Mouse (Mus musculus) stomach, postnatal 0 days (tissue): ENCODE results near the gene Cog6. TPM values are rescaled to one million over a fixed set of nuclear protein-coding genes. Genes with fewer than 3 reads are reported as not detected.

Source experiments
- ATAC-seq: fragments of 200-750 bp; cut with Nextera tagmentation; 2 replicates; pipeline ENCODE4 v1.8.0; 2017; ENCODE audit not compliant: low FRiP score, low TSS enrichment
- DNase-seq: peaks from one replicate; pipeline ENCODE4 v3.0.0-alpha.2; 2016; ENCODE audit warnings: low spot score
- H3K27ac ChIP-seq: fragments of 300-500 bp; sonication (generic); replicated peaks from 2 replicates; pipeline ENCODE4 v1.5.1; 2014; ENCODE audit warnings: mild to moderate bottlenecking, control low read depth
- H3K27me3 ChIP-seq: fragments of 300-500 bp; sonication (generic); 2 replicates; pipeline ENCODE4 v1.6.1; 2014; ENCODE audit warnings: low read length; ENCODE audit not compliant: control insufficient read depth, insufficient read depth
- H3K36me3 ChIP-seq: fragments of 300-500 bp; sonication (generic); 2 replicates; pipeline ENCODE4 v1.6.1; 2014; ENCODE audit warnings: low read length, mixed read lengths; ENCODE audit not compliant: control insufficient read depth, insufficient read depth
- H3K4me1 ChIP-seq: fragments of 300-500 bp; sonication (generic); replicated peaks from 2 replicates; pipeline ENCODE4 v1.6.1; 2014; ENCODE audit warnings: antibody characterized with exemption; ENCODE audit not compliant: control insufficient read depth, insufficient read depth
- H3K4me2 ChIP-seq: fragments of 300-500 bp; sonication (generic); replicated peaks from 2 replicates; pipeline ENCODE4 v1.6.1; 2014; ENCODE audit warnings: low read depth, mild to moderate bottlenecking, control low read depth, moderate library complexity
- H3K4me3 ChIP-seq: fragments of 300-500 bp; sonication (generic); 2 replicates; pipeline ENCODE4 v1.5.1; 2014; ENCODE audit warnings: low read depth, low read length, control low read depth
- H3K9ac ChIP-seq: fragments of 300-500 bp; sonication (generic); 2 replicates; pipeline ENCODE4 v1.6.1; 2014; ENCODE audit warnings: mild to moderate bottlenecking, low read length, control low read depth, mixed read lengths
- H3K9me3 ChIP-seq: fragments of 300-500 bp; sonication (generic); 2 replicates; pipeline ENCODE4 v1.6.1; 2016; ENCODE audit warnings: low read length; ENCODE audit not compliant: control insufficient read depth
- CTCF ChIP-seq: IDR thresholded peaks from 2 replicates; pipeline ENCODE4 v1.5.1; 2016; ENCODE audit warnings: antibody characterized with exemption, low read depth, mild to moderate bottlenecking, moderate library complexity
- EP300 ChIP-seq: optimal IDR thresholded peaks from 2 replicates; pipeline ENCODE3; 2016; ENCODE audit warnings: antibody characterized with exemption
- WGBS: fragments of 180-500 bp; shearing (Covaris S2); extraction: QIAGEN DNeasy Blood & Tissue Kit; methylation state at CpG from one replicate; pipeline ENCODE4 v1.1.7; 2014; 5-methylcytosine and 5-hydroxymethylcytosine counted together
- polyA plus RNA-seq: library from polyadenylated mRNA; unstranded; fragments of >200 nt; fragmentation: Nextera tagmentation; extraction: Ambion mirVana; gene quantifications from 2 replicates; pipeline ENCODE4 v1.2.1, GENCODE M21; 2015

Cog6 gene
- polyA plus RNA-seq, result 25.1 and 25.7 TPM in 2 replicates

DNA sequence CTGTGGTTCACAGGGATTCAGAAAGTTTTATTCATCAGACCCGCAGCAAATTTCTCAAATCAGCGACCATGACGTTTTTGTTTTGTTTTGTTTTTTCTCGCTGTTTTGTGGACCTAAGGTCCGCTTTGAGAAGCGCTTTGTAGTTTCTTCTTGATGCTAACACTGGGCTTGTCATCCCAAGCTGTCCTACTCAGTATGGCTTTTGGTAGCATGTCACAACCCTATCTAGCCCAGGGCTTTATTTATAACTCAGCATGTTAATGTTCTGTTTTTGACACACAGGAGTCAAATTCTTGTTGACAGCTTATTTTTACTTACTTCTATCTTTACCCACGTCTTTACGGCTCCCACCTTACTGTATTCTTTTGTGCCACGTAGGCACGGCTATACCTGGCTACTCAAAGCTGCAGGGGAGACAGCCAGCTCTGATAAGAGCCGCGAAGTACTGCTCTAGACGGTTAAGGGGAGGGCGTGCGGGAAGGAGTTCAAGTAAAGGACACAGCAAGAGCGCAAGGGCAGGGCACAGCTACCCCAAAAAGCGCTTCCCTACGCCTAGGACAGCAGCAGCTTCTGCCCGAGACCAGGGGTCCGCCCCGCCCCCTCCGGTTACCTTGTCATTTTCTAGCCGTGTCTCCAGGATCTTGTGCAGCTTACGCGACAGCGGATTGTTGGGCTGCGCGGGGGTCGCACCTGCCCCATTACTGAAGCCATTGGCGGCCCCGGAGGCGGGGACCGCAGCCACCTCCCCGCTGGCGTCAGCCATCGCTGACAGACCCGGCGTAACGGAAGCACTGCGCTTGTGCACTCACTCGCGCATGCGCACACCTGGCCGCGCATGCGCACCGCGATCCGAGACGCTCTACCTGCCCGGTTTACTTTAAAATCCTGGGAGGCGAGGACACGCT lies at the start of gene Cog6:
TSS of gene Cog6 (minus strand) at position 802 of the 905 bp plus-strand sequence.
- DNase-seq, result peak; percentile 83
- H3K4me2 ChIP-seq, result peak within 1 kb of the TSS; percentile 78
- no peaks in the 10 kb centered on the region for H3K9me3 ChIP-seq
- peak within 1 kb of the TSS; percentile 88 for H3K4me3 ChIP-seq
- ATAC-seq, result peak; percentile 92
- no peaks in the 10 kb centered on the region for H3K4me1 ChIP-seq
- H3K36me3 ChIP-seq, result peaks cover 3% of the 10 kb centered on the region; the same call in 1 of the 2 replicates
- H3K9ac ChIP-seq, result peak within 1 kb of the TSS; percentile 75
- TF ChIP-seq CTCF (no peak), EP300 (no peak)
- WGBS, result 3% methylated on average over 53 of the region's 53 CpGs
- peak within 1 kb of the TSS; percentile 49; the same call in 1 of the 2 replicates for H3K27ac ChIP-seq
- H3K27me3 ChIP-seq, result no peaks in the 10 kb centered on the region

- no peaks in the 10 kb centered on the region for H3K4me1 ChIP-seq
- H3K9ac ChIP-seq, result no peak overlapping the region
- H3K4me3 ChIP-seq, result no peak overlapping the region
- H3K27me3 ChIP-seq, result no peaks in the 10 kb centered on the region
- H3K9me3 ChIP-seq, result no peaks in the 10 kb centered on the region
- no peak for TF ChIP-seq EP300
- no peak for TF ChIP-seq CTCF
- 76% methylated on average over 4 of the region's 4 CpGs for WGBS
- no peak for DNase-seq
- no peak for ATAC-seq
- H3K4me2 ChIP-seq, result no peak overlapping the region
- no peak overlapping the region for H3K27ac ChIP-seq
- H3K36me3 ChIP-seq, result no peaks in the 10 kb centered on the region
These were observed 49.0 kb upstream of the Cog6 start for GRCm38 (mm10) chr3:53066095-53066372.

DNA sequence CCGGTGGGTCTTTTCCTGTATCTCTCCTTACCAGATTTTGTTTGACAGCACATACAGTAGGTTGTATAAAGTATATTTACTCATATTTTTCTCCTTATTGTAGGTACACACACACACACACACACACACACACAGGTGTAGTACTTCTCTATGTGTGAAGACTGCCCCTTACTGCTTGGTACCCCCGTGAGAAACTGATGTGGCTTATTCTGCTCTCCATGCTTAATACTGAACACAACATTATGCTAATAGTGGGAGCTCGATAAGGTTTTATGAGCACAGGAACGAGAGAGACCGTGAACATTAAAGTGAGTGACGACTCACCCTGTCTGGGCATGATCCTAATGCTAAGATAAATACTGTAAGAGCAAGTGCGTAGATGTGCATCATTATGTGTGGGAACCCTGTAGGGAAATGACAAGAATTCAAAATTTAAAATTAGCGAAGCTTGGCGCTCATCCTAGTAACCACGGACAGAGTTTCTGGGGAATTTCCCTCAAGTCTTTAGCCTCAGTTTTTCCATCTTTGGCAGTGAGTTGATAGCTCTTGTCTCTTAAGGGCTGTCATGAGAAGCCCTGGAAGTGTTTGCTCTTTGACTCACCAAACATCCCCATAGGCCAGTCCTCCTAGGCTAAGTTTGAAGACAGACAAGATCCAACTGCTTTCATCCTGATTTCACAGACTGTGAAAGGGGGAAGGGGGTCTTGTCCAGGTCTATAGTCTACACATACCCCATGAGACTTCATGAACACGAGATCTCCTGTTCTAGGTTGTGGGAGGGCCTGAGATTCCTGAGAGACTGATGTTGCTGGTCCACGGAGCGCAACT lies 48.4 kb upstream of the Cog6 start:
- no peak overlapping the region for H3K4me2 ChIP-seq
- H3K36me3 ChIP-seq, result no peaks in the 10 kb centered on the region
- no peak overlapping the region for H3K27ac ChIP-seq
- 65% methylated on average over 13 of the region's 13 CpGs for WGBS
- no peak overlapping the region for H3K4me3 ChIP-seq
- DNase-seq (no peak), ATAC-seq (no peak)
- TF ChIP-seq CTCF (no peak), EP300 (no peak)
- no peaks in the 10 kb centered on the region for H3K4me1 ChIP-seq
- no peaks in the 10 kb centered on the region for H3K9me3 ChIP-seq
- no peaks in the 10 kb centered on the region for H3K27me3 ChIP-seq
- H3K9ac ChIP-seq, result no peak overlapping the region

DNA sequence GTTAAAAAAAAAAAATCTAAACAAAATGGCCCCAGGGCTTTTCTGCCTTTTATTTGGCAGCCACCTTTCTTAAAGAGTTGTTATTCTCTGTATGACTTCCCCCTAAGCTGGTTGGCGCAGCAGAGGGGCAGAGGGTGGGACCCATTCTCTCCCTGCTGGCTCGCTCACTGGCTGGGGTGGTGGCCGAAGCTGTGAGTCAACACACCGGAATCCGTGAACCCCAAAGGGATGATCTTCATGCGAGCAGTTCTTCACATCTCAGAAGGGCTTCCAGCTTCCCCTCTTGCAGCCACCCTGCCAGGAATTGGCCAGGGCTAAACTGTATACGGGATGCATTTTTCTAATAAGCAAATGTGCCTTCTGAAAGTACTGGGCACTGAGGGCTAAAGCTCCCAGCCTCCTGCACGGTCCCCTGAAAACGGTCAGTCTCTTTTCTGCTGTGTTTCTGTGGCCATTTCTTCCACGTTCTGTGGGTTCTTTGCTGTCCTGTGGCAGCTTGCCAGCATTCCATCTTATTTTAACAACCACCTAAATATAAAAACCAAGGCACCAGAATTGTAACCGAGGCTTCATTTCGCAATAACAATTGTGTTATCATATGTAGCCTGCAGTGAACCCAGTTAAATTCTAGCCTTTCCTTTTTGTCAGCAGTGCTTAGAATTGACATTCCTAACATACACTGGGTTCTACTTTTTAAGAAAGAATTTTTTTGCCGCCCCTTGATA lies 46.5 kb upstream of the Cog6 start:
- H3K36me3 ChIP-seq, result no peaks in the 10 kb centered on the region
- no peak overlapping the region for H3K9ac ChIP-seq
- no peak overlapping the region for H3K4me3 ChIP-seq
- H3K4me2 ChIP-seq, result no peak overlapping the region; the same call in 1 of the 2 replicates
- DNase-seq (peak; percentile 20), ATAC-seq (no peak)
- H3K9me3 ChIP-seq, result no peaks in the 10 kb centered on the region
- WGBS, result 40% methylated on average over 13 of the region's 13 CpGs
- H3K27ac ChIP-seq, result no peak overlapping the region
- TF ChIP-seq CTCF (no peak), EP300 (no peak)
- no peaks in the 10 kb centered on the region for H3K4me1 ChIP-seq
- H3K27me3 ChIP-seq, result no peaks in the 10 kb centered on the region

DNA sequence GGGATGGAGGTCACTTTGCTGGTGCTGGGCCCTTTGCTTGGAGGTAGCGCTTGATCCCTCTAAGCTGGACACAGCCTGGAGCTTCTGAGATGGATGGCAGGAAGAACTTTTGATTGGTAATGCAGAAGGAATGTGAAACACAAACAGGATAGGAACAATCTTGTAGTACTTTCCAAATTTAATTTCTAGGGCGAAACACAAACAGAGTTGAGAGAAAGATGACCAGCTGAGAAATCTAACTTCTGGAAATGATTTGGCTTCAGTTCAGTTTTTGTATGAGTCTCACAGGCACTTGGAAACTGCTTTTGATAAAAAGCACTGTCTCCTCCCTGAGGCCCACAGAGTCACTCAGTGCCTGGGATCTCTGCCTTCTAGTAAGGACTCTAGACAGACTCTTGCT lies 42.9 kb upstream of the Cog6 start:
- no peak for DNase-seq
- no peak overlapping the region for H3K4me2 ChIP-seq
- WGBS, result 41% methylated on average over 2 of the region's 2 CpGs
- no peaks in the 10 kb centered on the region for H3K4me1 ChIP-seq
- ATAC-seq, result no peak; the same call in 1 of the 2 replicates
- H3K4me3 ChIP-seq, result no peak overlapping the region
- H3K27ac ChIP-seq, result peak overlapping the region; percentile 36; the same call in 1 of the 2 replicates
- H3K27me3 ChIP-seq, result no peaks in the 10 kb centered on the region
- H3K9ac ChIP-seq, result no peak overlapping the region
- TF ChIP-seq EP300, result no peak
- TF ChIP-seq CTCF, result no peak
- no peaks in the 10 kb centered on the region for H3K36me3 ChIP-seq
- no peaks in the 10 kb centered on the region for H3K9me3 ChIP-seq
